In genomic region chr1:171438014-171438670, GRCm38 (mm10) we compare ENCODE assay signal across 8 mouse cellular contexts. TPM values are rescaled to one million over a fixed set of nuclear protein-coding genes. Genes with fewer than 3 reads are reported as not detected.
DNase-seq lines count a peak whose midpoint lies in the region; ATAC-seq and TF ChIP-seq lines count a peak whose summit lies in the region.

No protein-coding gene starts in this region.

- H3K4me2 ChIP-seq in forebrain, embryonic 13.5 days = peak overlapping the region; percentile 59
- H3K4me2 ChIP-seq in kidney, embryonic 16.5 days (replicated peaks; ENCODE audit: low read depth, low read length) = peak overlapping the region; percentile 77
- H3K4me2 ChIP-seq in myocyte (ENCODE audit: low read depth) = peak overlapping the region; percentile 78

- H3K4me3 ChIP-seq in megakaryocyte, embryonic 14.5 days (replicated peaks) = peak overlapping the region; percentile 97
- peak overlapping the region; percentile 38 for H3K4me3 ChIP-seq in forebrain, embryonic 13.5 days
- peak overlapping the region; percentile 69 for H3K4me3 ChIP-seq in kidney, embryonic 16.5 days (ENCODE audit: low read length)
- H3K4me3 ChIP-seq in myocyte = peak overlapping the region; percentile 76

- H3K27ac ChIP-seq in forebrain, embryonic 13.5 days = no peak overlapping the region
- peak overlapping the region; percentile 89 for H3K27ac ChIP-seq in kidney, embryonic 16.5 days (ENCODE audit: low read length)

- H3ac ChIP-seq in myocyte (ENCODE audit: control insufficient read depth, insufficient read length) = peak overlapping the region; percentile 27

- TF ChIP-seq POLR2A in myocyte (IDR thresholded peaks at IDR 0.05; ENCODE audit: insufficient read length, low read depth) = no peak

- peaks cover 21% of the 10 kb centered on the region for H3K79me2 ChIP-seq in myocyte (ENCODE audit: control insufficient read depth, insufficient read depth)

- ATAC-seq in megakaryocyte, adult 5-6 weeks (ENCODE audit: poor library complexity, severe bottlenecking) = no peak
- ATAC-seq in forebrain, embryonic 13.5 days = no peak
- no peak for ATAC-seq in kidney, embryonic 16.5 days (ENCODE audit: low FRiP score, low TSS enrichment)

- peak overlapping the region; percentile 50 for H3K9ac ChIP-seq in forebrain, embryonic 13.5 days
- H3K9ac ChIP-seq in kidney, embryonic 16.5 days (replicated peaks; ENCODE audit: low read length) = peak overlapping the region; percentile 84

- peaks cover 73% of the 10 kb centered on the region for H3K4me1 ChIP-seq in megakaryocyte, embryonic 14.5 days
- peaks cover 10% of the 10 kb centered on the region for H3K4me1 ChIP-seq in forebrain, embryonic 13.5 days
- peaks cover 53% of the 10 kb centered on the region for H3K4me1 ChIP-seq in kidney, embryonic 16.5 days (ENCODE audit: insufficient read depth, low read length)

- WGBS in forebrain, embryonic 13.5 days = 6% methylated on average over 18 of the region's 18 CpGs
- 2% methylated on average over 18 of the region's 18 CpGs for WGBS in kidney, embryonic 16.5 days

- H3K36me3 ChIP-seq in megakaryocyte, embryonic 14.5 days (replicated peaks; ENCODE audit: low read length) = peaks cover 7% of the 10 kb centered on the region
- no peaks in the 10 kb centered on the region for H3K36me3 ChIP-seq in forebrain, embryonic 13.5 days (ENCODE audit: poor library complexity, severe bottlenecking)
- no peaks in the 10 kb centered on the region for H3K36me3 ChIP-seq in kidney, embryonic 16.5 days (ENCODE audit: insufficient read depth, low read length)
- no peaks in the 10 kb centered on the region for H3K36me3 ChIP-seq in myocyte (ENCODE audit: control insufficient read depth, insufficient read depth)

- H3K27me3 ChIP-seq in megakaryocyte, embryonic 14.5 days (replicated peaks) = no peaks in the 10 kb centered on the region
- peaks cover 48% of the 10 kb centered on the region for H3K27me3 ChIP-seq in forebrain, embryonic 13.5 days
- no peaks in the 10 kb centered on the region for H3K27me3 ChIP-seq in kidney, embryonic 16.5 days (ENCODE audit: insufficient read depth, low read length)
- no peaks in the 10 kb centered on the region for H3K27me3 ChIP-seq in myocyte (ENCODE audit: control insufficient read depth, insufficient read depth, insufficient read length)

- DNase-seq in spleen, adult 18-20 months = no peak
- DNase-seq in thymus, adult 18-20 months = no peak
- DNase-seq in thymus, postnatal 0 days (ENCODE audit: low spot score) = no peak

- H3K9me3 ChIP-seq in megakaryocyte, embryonic 14.5 days = no peaks in the 10 kb centered on the region
- H3K9me3 ChIP-seq in forebrain, embryonic 13.5 days (replicated peaks) = no peaks in the 10 kb centered on the region
- H3K9me3 ChIP-seq in kidney, embryonic 16.5 days (ENCODE audit: low read length) = no peaks in the 10 kb centered on the region

TF ChIP-seq in myocyte, 11 proteins besides CTCF, POLR2A, EP300 and RAD21:
- TF ChIP-seq SRF (IDR thresholded peaks at IDR 0.05; ENCODE audit: control insufficient read depth, insufficient read length, low read depth) = no peak
- no peak for TF ChIP-seq CEBPB (IDR thresholded peaks at IDR 0.05; ENCODE audit: insufficient read depth, poor library complexity, severe bottlenecking)
- no peak for TF ChIP-seq MYOD1 (IDR thresholded peaks at IDR 0.05; ENCODE audit: control insufficient read depth in 1 of 3, insufficient read length in 2 of 3, low read depth in 2 of 3)

RNA-seq across cellular contexts. Expression of gene F11r, which starts 0.8 kb away (rescaled TPM):
- 21.9 and 94.2 TPM in 2 replicates for polyA plus RNA-seq in megakaryocyte, embryonic 14.5 days (2012; ENCODE audit: insufficient read depth, low replicate concordance)
- total RNA-seq in megakaryocyte, adult 5-6 weeks (2015) = 0.33 and 0.59 TPM in 2 replicates
- total RNA-seq in megakaryocyte, adult 5-6 weeks (2017) = not detected in 2 replicates
- polyA plus RNA-seq in forebrain, embryonic 13.5 days (2015; fragmentation: Nextera tagmentation; extraction: Ambion mirVana) = 8.4 and 9.7 TPM in 2 replicates
- 156 and 167 TPM in 2 replicates for polyA plus RNA-seq in kidney, embryonic 16.5 days (2015; fragmentation: Nextera tagmentation; extraction: Ambion mirVana)
- 24.2 TPM for polyA plus RNA-seq in myocyte (2012; fragmentation: generic; extraction: Trizol)
- polyA plus RNA-seq in thymus, postnatal 0 days (2015; fragmentation: Nextera tagmentation; extraction: Ambion mirVana) = 15.4 and 22.7 TPM in 2 replicates

RNA-seq across cellular contexts. Expression of gene Tstd1, which starts 19.5 kb away (rescaled TPM):
- not detected in 2 replicates for polyA plus RNA-seq in megakaryocyte, embryonic 14.5 days (2012; ENCODE audit: insufficient read depth, low replicate concordance)
- total RNA-seq in megakaryocyte, adult 5-6 weeks (2015) = 3.8 and 4.1 TPM in 2 replicates
- total RNA-seq in megakaryocyte, adult 5-6 weeks (2017) = 0.61 and 5.1 TPM in 2 replicates
- polyA plus RNA-seq in forebrain, embryonic 13.5 days (2015; fragmentation: Nextera tagmentation; extraction: Ambion mirVana) = 12.2 and 12.3 TPM in 2 replicates
- 6.6 and 7.0 TPM in 2 replicates for polyA plus RNA-seq in kidney, embryonic 16.5 days (2015; fragmentation: Nextera tagmentation; extraction: Ambion mirVana)
- polyA plus RNA-seq in myocyte (2012; fragmentation: generic; extraction: Trizol) = 0.41 TPM
- 4.7 and 4.8 TPM in 2 replicates for polyA plus RNA-seq in thymus, postnatal 0 days (2015; fragmentation: Nextera tagmentation; extraction: Ambion mirVana)

RNA-seq across cellular contexts. Expression of gene Usf1, which starts 27.0 kb away (rescaled TPM):
- 18.5 and 37.8 TPM in 2 replicates for polyA plus RNA-seq in megakaryocyte, embryonic 14.5 days (2012; ENCODE audit: insufficient read depth, low replicate concordance)
- total RNA-seq in megakaryocyte, adult 5-6 weeks (2015) = 23.0 and 27.0 TPM in 2 replicates
- total RNA-seq in megakaryocyte, adult 5-6 weeks (2017) = 76.7 and 80.1 TPM in 2 replicates
- 205 and 211 TPM in 2 replicates for polyA plus RNA-seq in forebrain, embryonic 13.5 days (2015; fragmentation: Nextera tagmentation; extraction: Ambion mirVana)
- 84.8 and 90.9 TPM in 2 replicates for polyA plus RNA-seq in kidney, embryonic 16.5 days (2015; fragmentation: Nextera tagmentation; extraction: Ambion mirVana)
- 106 TPM for polyA plus RNA-seq in myocyte (2012; fragmentation: generic; extraction: Trizol)
- polyA plus RNA-seq in thymus, postnatal 0 days (2015; fragmentation: Nextera tagmentation; extraction: Ambion mirVana) = 80.7 and 90.6 TPM in 2 replicates

RNA-seq across cellular contexts. Expression of gene Arhgap30, which starts 49.4 kb away (rescaled TPM):
- 5.2 and 12.3 TPM in 2 replicates for polyA plus RNA-seq in megakaryocyte, embryonic 14.5 days (2012; ENCODE audit: insufficient read depth, low replicate concordance)
- 95.6 and 105 TPM in 2 replicates for total RNA-seq in megakaryocyte, adult 5-6 weeks (2015)
- total RNA-seq in megakaryocyte, adult 5-6 weeks (2017) = 231 and 235 TPM in 2 replicates
- 0.35 and 0.36 TPM in 2 replicates for polyA plus RNA-seq in forebrain, embryonic 13.5 days (2015; fragmentation: Nextera tagmentation; extraction: Ambion mirVana)
- 1.1 and 1.6 TPM in 2 replicates for polyA plus RNA-seq in kidney, embryonic 16.5 days (2015; fragmentation: Nextera tagmentation; extraction: Ambion mirVana)
- 0.02 TPM for polyA plus RNA-seq in myocyte (2012; fragmentation: generic; extraction: Trizol)
- 64.2 and 73.2 TPM in 2 replicates for polyA plus RNA-seq in thymus, postnatal 0 days (2015; fragmentation: Nextera tagmentation; extraction: Ambion mirVana)

Comparison
In these comparisons a context has a peak if more than half of its experiments do, and no peak if none do; other contexts are left out.
1. H3K4me3 ChIP-seq: peak in every context shown above with its lines; median percentile 97 in megakaryocyte, embryonic 14.5 days; 76 in myocyte; 69 in kidney, embryonic 16.5 days; 38 in forebrain, embryonic 13.5 days.